Mouse (Mus musculus) olfactory bulb, adult 2 months (tissue): Measurements from ENCODE around the gene Txndc11.

Source experiments
- CTCF ChIP-seq: fragments of 200-500 bp; IDR thresholded peaks from 2 replicates; pipeline ENCODE4 v1.5.1; 2012; ENCODE audit warnings: low read depth, mild to moderate bottlenecking, low read length, moderate library complexity; ENCODE audit not compliant: insufficient read depth
- POLR2A ChIP-seq: fragments of 200-500 bp; IDR thresholded peaks from 2 replicates; pipeline ENCODE4 v1.6.1; 2012; ENCODE audit warnings: mild to moderate bottlenecking, low read depth, low read length, moderate library complexity; ENCODE audit not compliant: insufficient read depth

DNA sequence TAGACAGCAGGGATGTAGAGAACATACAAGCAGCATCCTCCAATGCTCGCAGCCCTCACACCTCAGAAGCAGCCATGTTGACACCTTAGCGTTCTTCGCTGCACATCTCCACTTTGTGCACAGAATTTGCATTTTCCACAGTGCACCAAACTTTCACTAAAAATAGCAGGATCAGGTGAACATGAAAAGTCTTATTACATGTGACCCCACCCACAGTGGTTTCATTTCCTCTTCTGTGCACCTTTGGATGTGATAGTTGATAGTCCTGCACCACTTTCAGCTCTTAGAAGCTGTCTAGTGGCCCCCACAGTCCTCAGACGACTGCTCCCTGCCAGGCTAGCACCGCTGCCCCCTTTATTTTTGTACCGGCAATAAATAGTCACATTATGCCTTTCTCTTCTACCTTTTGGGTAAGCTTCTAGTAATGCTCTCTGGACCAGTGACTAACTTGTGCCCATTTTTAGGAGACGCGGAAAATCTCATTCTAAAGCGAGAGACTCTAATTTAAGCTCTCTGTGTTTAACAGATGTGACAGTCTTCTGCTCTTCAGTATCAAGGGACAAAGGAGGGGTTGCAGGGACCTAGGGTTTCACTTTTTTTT is 56.7 kb downstream of the Txndc11 start:
- TF ChIP-seq CTCF: no peak
- no peak for TF ChIP-seq POLR2A
